17 mouse cellular contexts compared by ENCODE assay signal in genomic region chr3:127735395-127735794, GRCm38 (mm10).
"Had no signal": no experiment of that assay in that cellular context is flagged by ENCODE, and none has a peak within 500 bp of the region (broad histone marks: within the 10 kb centered on the region; RNA-seq: fewer than 3 reads in every experiment).

No protein-coding gene starts in this region.

- H3K4me2 ChIP-seq: lung, embryonic 15.5 days; midbrain, embryonic 12.5 days; midbrain, embryonic 15.5 days; neural tube, embryonic 12.5 days; stomach, embryonic 15.5 days had no signal

- H3K27ac ChIP-seq: lung, embryonic 15.5 days; macrophage; midbrain, embryonic 12.5 days; midbrain, embryonic 15.5 days; neural tube, embryonic 12.5 days; stomach, embryonic 15.5 days; stomach, postnatal 0 days had no signal

- H3K4me3 ChIP-seq: lung, embryonic 15.5 days; megakaryocyte, embryonic 14.5 days; midbrain, embryonic 12.5 days; midbrain, embryonic 15.5 days; neural tube, embryonic 12.5 days; stomach, embryonic 15.5 days had no signal

- H3K9ac ChIP-seq: liver, postnatal 0 days; lung, embryonic 15.5 days; midbrain, embryonic 12.5 days; midbrain, embryonic 15.5 days; neural tube, embryonic 12.5 days; stomach, embryonic 15.5 days had no signal

- H3K36me3 ChIP-seq: lung, embryonic 15.5 days; midbrain, embryonic 12.5 days; midbrain, embryonic 15.5 days; neural tube, embryonic 12.5 days; stomach, embryonic 15.5 days had no signal

- DNase-seq: liver, postnatal 0 days; lung, adult 2 months; lung, postnatal 14 days; lung, postnatal 36 days; right cerebral cortex, postnatal 14 days; thymus, adult 2 months; thymus, postnatal 25 days; thymus, postnatal 4 days had no signal

- H3K27me3 ChIP-seq: lung, embryonic 15.5 days; stomach, embryonic 15.5 days had no signal

- H3K4me1 ChIP-seq: lung, embryonic 15.5 days; midbrain, embryonic 12.5 days; midbrain, embryonic 15.5 days; neural tube, embryonic 12.5 days; stomach, embryonic 15.5 days had no signal

- ATAC-seq: liver, postnatal 0 days; lung, postnatal 0 days; midbrain, embryonic 15.5 days had no signal

- H3K9me3 ChIP-seq: lung, embryonic 15.5 days; megakaryocyte, embryonic 14.5 days; midbrain, embryonic 12.5 days; midbrain, embryonic 15.5 days; neural tube, embryonic 12.5 days; stomach, embryonic 15.5 days had no signal
